Mouse (Mus musculus): ENCODE results near the gene Cpa3. TPM values are rescaled to one million over a fixed set of nuclear protein-coding genes. Genes with fewer than 3 reads are reported as not detected.

The Cpa3 gene
- polyA plus RNA-seq, 1 experiment from 2014 or later: 0.45 TPM

DNA sequence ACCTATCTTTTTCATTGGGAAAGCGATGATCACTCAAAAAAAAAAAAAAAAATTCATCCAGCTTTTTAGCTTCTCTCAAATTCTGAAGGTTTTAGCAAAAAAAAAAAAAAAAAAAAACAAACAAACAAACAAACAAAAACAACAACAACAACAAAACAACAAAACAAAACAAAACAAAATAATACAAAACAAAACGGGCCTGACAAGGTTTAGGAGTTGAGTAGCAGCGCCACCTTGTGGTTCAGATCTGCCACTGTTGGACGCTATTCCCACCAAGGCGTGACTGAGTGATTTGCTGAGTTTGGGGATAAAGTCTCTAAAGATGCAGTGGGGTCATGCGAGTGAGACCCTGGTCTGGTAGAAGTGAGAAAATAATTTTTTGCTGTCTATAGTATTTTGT is 43.1 kb downstream of the Cpa3 start:
- H3K4me2 ChIP-seq: no peak overlapping the region
- no peak overlapping the region for H3K4me3 ChIP-seq
- no peak for ATAC-seq (ENCODE audit: low FRiP score)
- no peak overlapping the region for H3K9ac ChIP-seq
- H3K27me3 ChIP-seq: no peaks in the 10 kb centered on the region
- H3K4me1 ChIP-seq (replicated peaks): no peaks in the 10 kb centered on the region
- H3K27ac ChIP-seq: no peak overlapping the region
- H3K36me3 ChIP-seq: no peaks in the 10 kb centered on the region
- H3K9me3 ChIP-seq: no peaks in the 10 kb centered on the region
- WGBS: 33% methylated on average over 6 of the region's 6 CpGs

DNA sequence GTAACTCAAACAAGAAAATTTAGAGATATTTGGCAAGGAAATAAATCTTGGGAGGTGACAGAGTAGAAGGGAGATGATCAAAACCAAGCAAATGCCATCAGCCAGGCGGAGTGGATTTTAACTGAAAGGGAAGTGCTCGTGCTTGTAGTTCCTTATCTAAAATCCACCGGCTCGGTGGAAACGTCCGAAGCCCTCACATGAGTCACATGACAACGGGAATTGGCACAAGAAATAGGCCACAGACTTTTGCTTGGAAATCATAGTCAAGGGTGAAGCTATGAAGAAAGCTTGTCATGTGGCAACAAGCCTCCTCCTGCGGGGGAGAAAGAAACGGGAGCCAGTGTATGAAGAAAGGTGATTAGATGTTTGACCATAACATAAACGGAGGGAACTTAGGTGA is 44.1 kb downstream of the Cpa3 start:
- H3K27ac ChIP-seq: no peak overlapping the region
- no peaks in the 10 kb centered on the region for H3K9me3 ChIP-seq
- no peak overlapping the region for H3K9ac ChIP-seq
- H3K27me3 ChIP-seq: no peaks in the 10 kb centered on the region
- H3K4me2 ChIP-seq: no peak overlapping the region
- no peaks in the 10 kb centered on the region for H3K36me3 ChIP-seq
- no peak overlapping the region for H3K4me3 ChIP-seq
- ATAC-seq (ENCODE audit: low FRiP score): no peak
- 91% methylated on average over 10 of the region's 10 CpGs for WGBS
- H3K4me1 ChIP-seq (replicated peaks): no peaks in the 10 kb centered on the region

DNA sequence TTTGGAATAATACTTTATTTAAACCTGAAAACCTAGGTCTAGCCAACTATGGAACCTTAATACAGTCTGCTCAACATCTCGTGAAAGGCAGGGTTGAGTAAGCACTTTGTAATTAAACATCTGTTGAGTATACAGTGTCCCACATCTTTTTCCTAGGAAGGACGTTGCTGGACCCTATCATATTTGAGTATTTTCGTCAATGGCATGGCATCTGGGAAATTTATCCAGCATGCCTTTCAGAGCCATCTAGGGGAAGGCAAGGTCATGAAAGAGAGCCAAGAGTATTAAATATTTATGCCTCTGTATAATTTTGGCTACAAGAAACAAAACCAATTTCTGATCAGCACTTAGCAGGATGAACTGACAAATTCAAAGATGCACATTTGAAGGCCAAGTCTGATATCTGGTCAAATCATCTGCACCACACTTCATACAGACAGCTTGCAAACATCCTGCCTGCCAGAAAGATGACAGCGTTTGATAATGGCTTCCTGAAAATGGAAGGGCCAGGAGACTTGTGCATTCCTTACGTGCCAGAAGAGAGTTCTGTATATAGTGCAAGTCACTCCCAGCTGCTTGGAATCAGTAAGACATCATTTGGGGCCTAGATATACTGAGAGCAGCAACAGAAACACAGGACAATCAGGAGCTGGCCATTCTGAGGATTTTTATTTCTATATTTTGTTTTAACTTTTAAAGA is 52.9 kb downstream of the Cpa3 start:
- Histone ChIP-seq H3K4me1 (replicated peaks) (no peaks in the 10 kb centered on the region), H3K36me3 (no peaks in the 10 kb centered on the region), H3K4me3 (no peak overlapping the region), H3K4me2 (no peak overlapping the region), H3K27me3 (no peaks in the 10 kb centered on the region), H3K27ac (no peak overlapping the region), H3K9me3 (no peaks in the 10 kb centered on the region), H3K9ac (no peak overlapping the region)
- 80% methylated on average over 5 of the region's 5 CpGs for WGBS
- ATAC-seq (ENCODE audit: low FRiP score): no peak

DNA sequence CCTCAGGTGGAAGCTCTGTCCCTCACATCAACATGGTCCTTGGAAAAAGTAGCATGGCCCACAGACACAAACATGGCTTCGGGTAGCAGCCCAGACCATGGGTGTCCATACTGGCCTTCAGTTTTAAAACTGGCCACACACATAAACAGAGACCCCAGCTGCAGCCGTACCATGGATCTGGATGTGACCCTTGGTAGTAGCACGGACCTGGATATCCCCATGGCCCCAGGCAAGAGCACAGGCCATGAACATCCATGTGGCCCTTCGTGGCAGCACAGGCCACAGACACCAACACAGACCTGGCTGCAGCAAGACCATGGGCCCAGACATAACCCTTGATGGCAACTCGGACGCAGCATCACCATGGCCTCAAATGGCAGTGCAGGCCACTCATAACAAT is 69.6 kb downstream of the Cpa3 start:
- no peaks in the 10 kb centered on the region for H3K4me1 ChIP-seq (replicated peaks)
- H3K9ac ChIP-seq: no peak overlapping the region
- no peaks in the 10 kb centered on the region for H3K27me3 ChIP-seq
- no peak overlapping the region for H3K4me3 ChIP-seq
- 94% methylated on average over 6 of the region's 6 CpGs for WGBS
- no peak overlapping the region for H3K4me2 ChIP-seq
- no peak for ATAC-seq (ENCODE audit: low FRiP score)
- H3K9me3 ChIP-seq: no peaks in the 10 kb centered on the region
- no peaks in the 10 kb centered on the region for H3K36me3 ChIP-seq
- no peak overlapping the region for H3K27ac ChIP-seq

DNA sequence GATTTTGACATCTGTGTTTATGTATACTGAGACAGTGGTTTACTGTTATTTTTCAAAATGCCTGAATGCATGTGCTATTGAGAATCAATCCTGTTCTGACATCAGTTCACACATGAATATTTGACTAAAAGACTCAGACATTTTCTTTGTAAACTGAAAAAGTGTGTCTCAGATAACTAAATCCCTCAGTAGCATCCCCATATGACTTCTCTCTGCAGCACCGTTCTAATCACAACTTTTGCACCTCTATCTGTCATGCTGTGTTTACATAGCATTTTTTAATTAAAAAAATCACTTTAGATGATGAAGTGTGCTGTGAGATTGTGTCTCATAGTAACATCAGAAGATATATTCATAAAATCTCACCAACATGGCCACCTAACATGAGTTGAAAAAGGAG is 74.5 kb downstream of the Cpa3 start:
- Histone ChIP-seq H3K9me3 (no peaks in the 10 kb centered on the region), H3K4me2 (no peak overlapping the region), H3K9ac (no peak overlapping the region), H3K27me3 (no peaks in the 10 kb centered on the region), H3K4me1 (replicated peaks) (no peaks in the 10 kb centered on the region), H3K4me3 (no peak overlapping the region), H3K36me3 (no peaks in the 10 kb centered on the region), H3K27ac (no peak overlapping the region)
- 81% methylated on average over 1 of the region's 1 CpGs for whole genome bisulfite sequencing
- no peak for ATAC-seq (ENCODE audit: low FRiP score)

Small RNAs within 50 kb of the gene (microRNA-seq; reads per million reads assigned to microRNA genes)
- not detected for gene Mir7007

Other genes with a start within 250 kb of the Cpa3 start
- 13.3 and 13.8 TPM in 2 replicates for gene Hps3, start 206.9 kb downstream of the Cpa3 start, polyA plus RNA-seq (2015; fragmentation: Nextera tagmentation; extraction: Ambion mirVana)
- 20.1 and 21.6 TPM in 2 replicates for gene Hltf, start 184.4 kb downstream of the Cpa3 start, polyA plus RNA-seq (2015; fragmentation: Nextera tagmentation; extraction: Ambion mirVana)
- 34.8 and 37.4 TPM in 2 replicates for gene Gyg, start 86.9 kb downstream of the Cpa3 start, polyA plus RNA-seq (2015; fragmentation: Nextera tagmentation; extraction: Ambion mirVana)
- gene Cpb1, start 33.6 kb upstream of the Cpa3 start, polyA plus RNA-seq (2015; fragmentation: Nextera tagmentation; extraction: Ambion mirVana): 0.12 and 0.18 TPM in 2 replicates
- gene Agtr1b, start 125.0 kb upstream of the Cpa3 start, polyA plus RNA-seq (2015; fragmentation: Nextera tagmentation; extraction: Ambion mirVana): 0.26 and 0.27 TPM in 2 replicates

All from hindbrain, embryonic 13.5 days (tissue).